Mouse (Mus musculus) small intestine, adult 2 months (tissue): Measurements from ENCODE around the gene Olfr544.

Experiments used
- CTCF ChIP-seq: fragments of 200-500 bp; IDR thresholded peaks from 2 replicates; pipeline ENCODE4 v1.5.1; 2012; ENCODE audit warnings: low read depth, mild to moderate bottlenecking, control low read depth, inconsistent platforms, low read length, moderate library complexity, mixed read lengths; ENCODE audit not compliant: insufficient replicate concordance, insufficient read length; ENCODE audit errors: extremely low read depth
- POLR2A ChIP-seq: fragments of 200-500 bp; IDR thresholded peaks from 2 replicates; pipeline ENCODE4 v1.6.1; 2012; ENCODE audit warnings: low read depth, mild to moderate bottlenecking, control low read depth, inconsistent platforms, low read length, moderate library complexity

DNA sequence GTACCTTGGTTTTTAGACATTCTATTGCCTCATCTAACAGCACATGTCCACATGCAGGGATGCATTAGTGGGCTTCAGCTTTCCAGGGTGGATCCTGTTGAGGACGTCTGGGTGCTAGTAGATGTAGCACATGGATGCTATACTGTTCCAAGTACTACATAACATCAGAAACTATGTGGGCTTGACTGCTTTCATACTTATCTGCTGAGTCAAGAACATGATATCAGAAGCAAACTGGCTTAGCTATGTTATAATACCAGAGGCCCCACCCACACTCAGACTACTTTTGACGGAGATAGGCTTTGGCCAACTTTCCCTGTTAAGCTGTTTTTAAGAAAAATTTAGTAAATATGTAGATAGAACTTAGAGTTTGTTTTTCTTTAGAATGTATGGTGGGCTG is 43.8 kb downstream of the Olfr544 start:
- no peak for TF ChIP-seq CTCF
- TF ChIP-seq POLR2A = no peak
